Mouse (Mus musculus) E14TG2a.4 (cell line): Measurements from ENCODE around the gene Dnajc10.

ENCODE experiments used
- H3K27me3 ChIP-seq: 2 replicates; pipeline ENCODE4 v1.6.1; 2014; ENCODE audit warnings: low read length, control low read depth; ENCODE audit not compliant: insufficient read depth
- H3K36me3 ChIP-seq: 2 replicates; pipeline ENCODE4 v1.6.1; 2014; ENCODE audit warnings: low read length, control low read depth; ENCODE audit not compliant: insufficient read depth
- H3K4me1 ChIP-seq: replicated peaks from 2 replicates; pipeline ENCODE4 v1.6.1; 2014; ENCODE audit warnings: low read depth, low read length, control low read depth
- H3K4me3 ChIP-seq: replicated peaks from 2 replicates; pipeline ENCODE4 v1.5.1; 2014; ENCODE audit warnings: mild to moderate bottlenecking, low read length
- H3K9me3 ChIP-seq: 2 replicates; pipeline ENCODE4 v1.6.1; 2014; ENCODE audit warnings: low read length, control low read depth
- CTCF ChIP-seq: conservative IDR thresholded peaks from 2 replicates; pipeline ENCODE4 v1.5.1; 2014; ENCODE audit warnings: low read length
- NANOG ChIP-seq: IDR thresholded peaks from 2 replicates; pipeline ENCODE4 v1.6.1; 2014; ENCODE audit warnings: borderline replicate concordance, low read length, mixed read lengths
- POU5F1 ChIP-seq: IDR thresholded peaks from 2 replicates; pipeline ENCODE4 v1.6.1; 2014; ENCODE audit warnings: low read length, borderline replicate concordance

Gene Dnajc10

GRCm38 (mm10) chr2:80292172-80292571 is 23.1 kb upstream of the Dnajc10 start, which contains the start of gene Prdx6b:
Prdx6b (plus strand) TSS chr2:80292472.
- Histone ChIP-seq H3K4me3 (no peak within 1 kb of the TSS), H3K9me3 (no peaks in the 10 kb centered on the region), H3K36me3 (no peaks in the 10 kb centered on the region), H3K4me1 (no peaks in the 10 kb centered on the region), H3K27me3 (peaks cover 7% of the 10 kb centered on the region)
- TF ChIP-seq NANOG (no peak), POU5F1 (no peak), CTCF (no peak)

GRCm38 (mm10) chr2:80298334-80298733 is 16.9 kb upstream of the Dnajc10 start:
- TF ChIP-seq POU5F1, result no peak
- TF ChIP-seq NANOG, result no peak
- TF ChIP-seq CTCF, result no peak
- Histone ChIP-seq H3K9me3 (no peaks in the 10 kb centered on the region), H3K36me3 (no peaks in the 10 kb centered on the region)

GRCm38 (mm10) chr2:80300806-80301205 is 14.5 kb upstream of the Dnajc10 start:
- H3K4me3 ChIP-seq, result no peak overlapping the region
- H3K9me3 ChIP-seq, result no peaks in the 10 kb centered on the region
- no peaks in the 10 kb centered on the region for H3K36me3 ChIP-seq
- H3K4me1 ChIP-seq, result no peaks in the 10 kb centered on the region
- no peaks in the 10 kb centered on the region for H3K27me3 ChIP-seq
- TF ChIP-seq POU5F1 (no peak), CTCF (no peak), NANOG (no peak)

More at GRCm38 (mm10) chr2:80298334-80298733, 16.9 kb upstream of the Dnajc10 start:
- H3K4me3 ChIP-seq, result no peak overlapping the region
- peaks cover 2% of the 10 kb centered on the region; the same call in 1 of the 2 replicates for H3K27me3 ChIP-seq
- H3K4me1 ChIP-seq, result no peaks in the 10 kb centered on the region

- H3K9me3 ChIP-seq, result no peaks in the 10 kb centered on the region
- TF ChIP-seq POU5F1 (no peak), NANOG (no peak), CTCF (no peak)
- H3K4me1 ChIP-seq, result no peaks in the 10 kb centered on the region
- no peak overlapping the region for H3K4me3 ChIP-seq
- H3K27me3 ChIP-seq, result no peaks in the 10 kb centered on the region
- H3K36me3 ChIP-seq, result no peaks in the 10 kb centered on the region
Observed at GRCm38 (mm10) chr2:80303957-80304356, 11.3 kb upstream of the Dnajc10 start.

GRCm38 (mm10) chr2:80307701-80308100 is 7.6 kb upstream of the Dnajc10 start:
- H3K36me3 ChIP-seq, result no peaks in the 10 kb centered on the region
- no peak for TF ChIP-seq NANOG
- TF ChIP-seq POU5F1, result no peak
- no peak for TF ChIP-seq CTCF
- no peaks in the 10 kb centered on the region for H3K9me3 ChIP-seq
- no peaks in the 10 kb centered on the region for H3K4me1 ChIP-seq
- H3K27me3 ChIP-seq, result no peaks in the 10 kb centered on the region
- H3K4me3 ChIP-seq, result no peak overlapping the region

- Histone ChIP-seq H3K4me3 (no peak overlapping the region), H3K4me1 (peaks cover 8% of the 10 kb centered on the region), H3K36me3 (no peaks in the 10 kb centered on the region), H3K27me3 (no peaks in the 10 kb centered on the region), H3K9me3 (no peaks in the 10 kb centered on the region)
- TF ChIP-seq POU5F1 (no peak), NANOG (no peak), CTCF (no peak)
Observed at GRCm38 (mm10) chr2:80309775-80310174, 5.5 kb upstream of the Dnajc10 start.

GRCm38 (mm10) chr2:80310772-80311171 is 4.5 kb upstream of the Dnajc10 start:
- no peak overlapping the region for H3K4me3 ChIP-seq
- H3K36me3 ChIP-seq, result no peaks in the 10 kb centered on the region
- no peaks in the 10 kb centered on the region for H3K27me3 ChIP-seq
- peaks cover 11% of the 10 kb centered on the region for H3K4me1 ChIP-seq
- no peak for TF ChIP-seq POU5F1
- TF ChIP-seq CTCF, result no peak
- TF ChIP-seq NANOG, result no peak
- no peaks in the 10 kb centered on the region for H3K9me3 ChIP-seq

- no peaks in the 10 kb centered on the region for H3K9me3 ChIP-seq
- H3K36me3 ChIP-seq, result no peaks in the 10 kb centered on the region
- H3K27me3 ChIP-seq, result no peaks in the 10 kb centered on the region
- TF ChIP-seq POU5F1 (no peak), CTCF (no peak), NANOG (no peak)
- H3K4me1 ChIP-seq, result peaks cover 14% of the 10 kb centered on the region
- H3K4me3 ChIP-seq, result no peak overlapping the region
Observed at GRCm38 (mm10) chr2:80311350-80311749, 3.9 kb upstream of the Dnajc10 start.

GRCm38 (mm10) chr2:80314201-80314600 is 1.1 kb upstream of the Dnajc10 start:
- TF ChIP-seq POU5F1, result no peak
- no peak for TF ChIP-seq NANOG
- no peak for TF ChIP-seq CTCF
- peaks cover 8% of the 10 kb centered on the region for H3K36me3 ChIP-seq
- H3K4me1 ChIP-seq, result peaks cover 15% of the 10 kb centered on the region
- H3K9me3 ChIP-seq, result no peaks in the 10 kb centered on the region
- H3K27me3 ChIP-seq, result no peaks in the 10 kb centered on the region
- H3K4me3 ChIP-seq, result no peak overlapping the region
